Mouse (Mus musculus) myocyte (in vitro differentiated cells): ENCODE data around the gene Srgap2. TPM values are rescaled to one million over a fixed set of nuclear protein-coding genes. Genes with fewer than 3 reads are reported as not detected.

Source experiments
- H3K27me3 ChIP-seq: one replicate; pipeline ENCODE4 v1.6.1; 2011; ENCODE audit not compliant: control insufficient read depth, insufficient read depth, insufficient read length
- H3K36me3 ChIP-seq: one replicate; pipeline ENCODE4 v1.6.1; 2011; ENCODE audit not compliant: control insufficient read depth, insufficient read depth
- H3K4me2 ChIP-seq: one replicate; pipeline ENCODE4 v1.6.1; 2011; ENCODE audit warnings: low read depth, control low read depth
- H3K4me3 ChIP-seq: one replicate; pipeline ENCODE4 v1.5.1; 2011; ENCODE audit warnings: mild to moderate bottlenecking, control low read depth, moderate library complexity
- H3K79me2 ChIP-seq: one replicate; pipeline ENCODE4 v1.6.1; 2011; ENCODE audit not compliant: control insufficient read depth, insufficient read depth
- H3ac ChIP-seq: one replicate; pipeline ENCODE4 v1.6.1; 2011; ENCODE audit not compliant: control insufficient read depth, insufficient read length
- CEBPB ChIP-seq: IDR thresholded peaks from 2 replicates; pipeline ENCODE4 v1.6.1; 2011; ENCODE audit warnings: mild to moderate bottlenecking, moderate library complexity; ENCODE audit not compliant: poor library complexity, insufficient read depth, severe bottlenecking
- E2F4 ChIP-seq: IDR thresholded peaks from one replicate; pipeline ENCODE4 v1.6.1; 2011; ENCODE audit warnings: mild to moderate bottlenecking, control low read depth, moderate library complexity; ENCODE audit not compliant: insufficient read depth
- MAX ChIP-seq: IDR thresholded peaks from one replicate; pipeline ENCODE4 v1.6.1; 2011; ENCODE audit warnings: low read depth, mild to moderate bottlenecking, control low read depth
- MYOD1 ChIP-seq, 3 experiments: IDR thresholded peaks; one replicate each; pipeline ENCODE4 v1.6.1; 2011; ENCODE audit warnings: control low read depth in 2 of 3, low read depth in 2 of 3, mild to moderate bottlenecking in 2 of 3, moderate library complexity in 1 of 3; ENCODE audit not compliant: insufficient read length in 2 of 3, control insufficient read depth in 1 of 3
- MYOG ChIP-seq, 3 experiments: IDR thresholded peaks; one replicate each; pipeline ENCODE4 v1.6.1; 2011; ENCODE audit warnings: control low read depth in 2 of 3, low read depth in 2 of 3, mild to moderate bottlenecking in 2 of 3; ENCODE audit not compliant: insufficient read length in 2 of 3, control insufficient read depth in 1 of 3, insufficient read depth in 1 of 3
- POLR2A ChIP-seq: IDR thresholded peaks from one replicate; pipeline ENCODE4 v1.6.1; 2011; ENCODE audit warnings: low read depth, mild to moderate bottlenecking, control low read depth, moderate library complexity; ENCODE audit not compliant: insufficient read length
- POLR2AphosphoS2 ChIP-seq: IDR thresholded peaks from one replicate; pipeline ENCODE4 v1.6.1; 2011; ENCODE audit warnings: low read depth, control low read depth; ENCODE audit not compliant: insufficient read length
- REST ChIP-seq: IDR thresholded peaks from one replicate; pipeline ENCODE4 v1.6.1; 2011; ENCODE audit warnings: mild to moderate bottlenecking, control low read depth, moderate library complexity; ENCODE audit not compliant: insufficient read depth, insufficient read length
- SRF ChIP-seq: IDR thresholded peaks from one replicate; pipeline ENCODE4 v1.6.1; 2011; ENCODE audit warnings: low read depth; ENCODE audit not compliant: control insufficient read depth, insufficient read length
- TCF12 ChIP-seq: IDR thresholded peaks from one replicate; pipeline ENCODE4 v1.6.1; 2011; ENCODE audit warnings: mild to moderate bottlenecking, control low read depth; ENCODE audit not compliant: poor library complexity, insufficient read depth, severe bottlenecking
- TCF3 ChIP-seq: IDR thresholded peaks from one replicate; pipeline ENCODE4 v1.6.1; 2011; ENCODE audit warnings: low read depth, control low read depth; ENCODE audit not compliant: insufficient read length
- USF1 ChIP-seq: IDR thresholded peaks from one replicate; pipeline ENCODE4 v1.6.1; 2011; ENCODE audit warnings: low read depth, mild to moderate bottlenecking, control low read depth, moderate library complexity
- polyA plus RNA-seq: library from polyadenylated mRNA; unstranded; fragments of >200 nt; fragmentation: generic; extraction: Trizol; gene quantifications from one replicate; pipeline ENCODE4 v1.2.1, GENCODE M21; 2012; ENCODE audit warnings: missing spikeins

The Srgap2 gene
- polyA plus RNA-seq, 1 experiment = 19.1 TPM

DNA sequence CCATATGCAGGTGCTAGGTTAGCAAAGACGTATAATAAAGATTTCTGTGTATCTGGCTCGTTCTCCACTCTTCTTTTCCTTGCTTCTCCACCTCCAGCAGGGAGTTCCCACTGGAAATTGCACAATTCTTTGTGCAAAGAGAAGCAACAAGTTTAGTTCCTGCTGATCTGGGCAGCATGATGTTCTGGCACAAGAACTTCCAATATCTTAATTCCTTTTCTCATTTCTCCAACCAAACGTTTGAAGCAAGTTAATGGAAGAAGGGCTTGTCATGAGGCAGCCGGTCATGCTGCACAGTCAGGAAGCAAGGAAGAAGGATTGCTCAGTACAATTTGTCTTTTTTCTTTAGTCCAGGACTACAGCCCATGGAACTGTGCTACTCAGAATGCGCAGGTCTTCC is 78.8 kb downstream of the Srgap2 start:
- Histone ChIP-seq H3K79me2 (peaks cover 50% of the 10 kb centered on the region), H3K36me3 (no peaks in the 10 kb centered on the region), H3K4me2 (no peak overlapping the region), H3K4me3 (no peak overlapping the region), H3K27me3 (no peaks in the 10 kb centered on the region), H3ac (no peak overlapping the region)
- no peak for TF ChIP-seq TCF3
- TF ChIP-seq MAX = no peak
- no peak for TF ChIP-seq POLR2A
- 0 out of 2 replicates have a peak, but pooled peaks have one; percentile 22 for TF ChIP-seq CEBPB
- no peak for TF ChIP-seq TCF12

DNA sequence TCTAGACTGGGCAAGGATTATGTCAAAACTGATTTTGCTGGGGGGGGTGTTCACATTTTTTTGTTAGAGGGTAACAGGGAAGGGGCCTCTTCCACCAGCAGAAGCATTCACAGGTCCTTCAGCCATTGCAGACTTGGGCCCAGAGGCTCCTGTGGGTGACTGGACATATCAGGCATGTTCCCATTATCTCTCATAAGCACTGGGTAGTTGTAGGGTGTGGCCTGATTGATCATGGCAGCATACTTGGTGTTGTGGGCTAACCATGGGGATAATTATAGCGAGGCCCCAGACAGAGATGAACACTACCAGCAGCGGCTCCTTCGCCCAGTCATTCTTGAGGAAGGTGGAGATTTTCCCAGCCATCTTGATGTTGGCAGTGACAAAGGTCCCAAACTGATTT is 79.8 kb downstream of the Srgap2 start:
- no peak overlapping the region for H3ac ChIP-seq
- peaks cover 50% of the 10 kb centered on the region for H3K79me2 ChIP-seq
- no peaks in the 10 kb centered on the region for H3K36me3 ChIP-seq
- peak in 1 of 3 experiments; percentile 4 for TF ChIP-seq MYOG (IDR thresholded peaks at IDR 0.05; ENCODE audit: control insufficient read depth in 1 of 3, insufficient read depth in 1 of 3, insufficient read length in 2 of 3, low read depth in 2 of 3)
- TF ChIP-seq CEBPB = no peak
- no peak for TF ChIP-seq TCF12
- TF ChIP-seq MAX = no peak
- H3K27me3 ChIP-seq = no peaks in the 10 kb centered on the region
- no peak overlapping the region for H3K4me2 ChIP-seq
- H3K4me3 ChIP-seq = no peak overlapping the region

DNA sequence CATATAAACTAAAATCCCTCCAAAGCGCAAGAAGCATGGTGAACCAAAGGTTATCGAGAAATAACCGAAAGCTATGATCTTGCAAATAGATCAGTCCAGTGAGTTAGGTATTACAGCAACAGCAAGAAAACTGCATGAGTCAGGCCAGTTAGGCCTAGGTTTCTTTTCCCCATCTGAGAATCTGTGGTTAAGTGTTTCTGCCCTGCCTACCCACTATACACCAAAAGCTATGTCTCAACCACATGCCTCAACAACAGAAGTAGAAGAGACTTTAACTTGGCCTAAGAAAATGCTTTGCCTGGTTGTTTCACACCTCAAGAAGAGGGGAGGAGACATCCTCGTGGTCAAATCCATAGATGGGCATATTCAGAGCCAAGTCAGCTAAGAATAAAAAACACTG is 80.6 kb downstream of the Srgap2 start:
- H3K27me3 ChIP-seq = no peaks in the 10 kb centered on the region
- no peak overlapping the region for H3ac ChIP-seq
- no peaks in the 10 kb centered on the region for H3K36me3 ChIP-seq
- no peak overlapping the region for H3K4me2 ChIP-seq
- TF ChIP-seq USF1 = no peak
- no peak for TF ChIP-seq MYOG (IDR thresholded peaks at IDR 0.05; ENCODE audit: control insufficient read depth in 1 of 3, insufficient read depth in 1 of 3, insufficient read length in 2 of 3, low read depth in 2 of 3)
- no peak for TF ChIP-seq CEBPB
- TF ChIP-seq TCF12 = no peak
- no peak for TF ChIP-seq TCF3
- no peak for TF ChIP-seq MAX
- TF ChIP-seq POLR2AphosphoS2 = no peak
- no peak for TF ChIP-seq SRF
- TF ChIP-seq POLR2A = no peak
- TF ChIP-seq MYOD1 (IDR thresholded peaks at IDR 0.05; ENCODE audit: control insufficient read depth in 1 of 3, insufficient read length in 2 of 3, low read depth in 2 of 3) = no peak
- TF ChIP-seq REST = no peak
- TF ChIP-seq E2F4 = no peak
- no peak overlapping the region for H3K4me3 ChIP-seq
- H3K79me2 ChIP-seq = peaks cover 58% of the 10 kb centered on the region

DNA sequence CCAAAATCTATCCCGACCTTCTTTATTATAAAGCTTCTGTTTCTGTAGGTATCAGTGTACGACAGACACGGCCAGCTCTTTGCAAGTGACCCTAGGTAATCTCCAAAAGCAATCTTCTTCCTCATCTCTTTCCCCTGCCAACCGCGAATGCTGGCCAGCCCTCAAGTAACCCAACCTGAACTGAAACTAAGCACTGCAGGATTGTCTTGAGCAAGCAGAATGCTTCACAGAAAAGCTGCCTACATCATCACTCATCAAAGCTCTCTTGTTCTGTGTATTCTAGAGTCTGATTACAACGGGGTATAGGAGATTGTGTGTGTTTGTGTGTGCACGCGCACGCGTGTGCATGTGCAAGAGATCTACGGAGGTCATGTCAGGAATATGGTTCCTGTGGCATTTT is 88.6 kb downstream of the Srgap2 start:
- Histone ChIP-seq H3K27me3 (no peaks in the 10 kb centered on the region), H3K36me3 (no peaks in the 10 kb centered on the region), H3K4me3 (no peak overlapping the region), H3K4me2 (no peak overlapping the region), H3K79me2 (peaks cover 49% of the 10 kb centered on the region), H3ac (no peak overlapping the region)
- TF ChIP-seq POLR2A = no peak
- TF ChIP-seq TCF3 = no peak
- no peak for TF ChIP-seq MAX
- no peak for TF ChIP-seq MYOG (IDR thresholded peaks at IDR 0.05; ENCODE audit: control insufficient read depth in 1 of 3, insufficient read depth in 1 of 3, insufficient read length in 2 of 3, low read depth in 2 of 3)
- TF ChIP-seq POLR2AphosphoS2 = no peak
- no peak for TF ChIP-seq E2F4
- no peak for TF ChIP-seq CEBPB
- no peak for TF ChIP-seq TCF12
- no peak for TF ChIP-seq REST
- no peak for TF ChIP-seq SRF
- no peak for TF ChIP-seq MYOD1 (IDR thresholded peaks at IDR 0.05; ENCODE audit: control insufficient read depth in 1 of 3, insufficient read length in 2 of 3, low read depth in 2 of 3)
- TF ChIP-seq USF1 = no peak

DNA sequence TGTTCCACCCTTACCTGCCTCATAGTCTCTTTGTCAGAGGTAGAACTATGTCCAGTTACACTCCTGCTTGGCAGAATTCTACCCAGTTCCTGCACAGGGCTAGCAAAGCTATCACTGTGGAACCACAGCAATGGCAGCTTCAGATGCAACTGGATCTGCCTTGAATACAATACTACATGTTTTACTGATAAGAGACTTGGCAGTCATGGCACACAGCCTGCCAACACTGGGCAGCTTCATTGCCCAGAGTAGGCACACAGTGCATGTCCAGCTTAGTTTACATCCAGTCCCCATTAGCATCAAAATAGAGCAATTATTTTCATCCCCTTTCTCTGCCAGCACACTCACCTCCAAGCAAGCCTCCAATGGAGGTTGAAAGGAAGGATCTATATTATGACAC is 89.2 kb downstream of the Srgap2 start:
- H3K36me3 ChIP-seq = no peaks in the 10 kb centered on the region
- no peak overlapping the region for H3K4me3 ChIP-seq
- no peak overlapping the region for H3ac ChIP-seq
- no peak for TF ChIP-seq SRF
- peaks cover 49% of the 10 kb centered on the region for H3K79me2 ChIP-seq
- H3K27me3 ChIP-seq = no peaks in the 10 kb centered on the region
- no peak overlapping the region for H3K4me2 ChIP-seq
